Mouse (Mus musculus) T-helper 2 cell (primary cell): Measurements from ENCODE around the gene Amz2.
"Not testable (repeated sequence)": the region's sequence is repeated elsewhere in the genome, so short reads cannot be mapped to it uniquely, and the experiment has no call there.

Source experiments
- in situ Hi-C: fragments of 300-600 bp; cut with MboI, MseI; formaldehyde crosslinking; loops from one replicate; pipeline ENCODE4 v1.15.1; 2025; ENCODE audit warnings: high pct_unique_total_duplicates

The Amz2 gene

GRCm38 (mm10) chr11:109470170-109470569 is 44.4 kb downstream of the Amz2 start:
- in situ Hi-C loops, result no loop called here

DNA sequence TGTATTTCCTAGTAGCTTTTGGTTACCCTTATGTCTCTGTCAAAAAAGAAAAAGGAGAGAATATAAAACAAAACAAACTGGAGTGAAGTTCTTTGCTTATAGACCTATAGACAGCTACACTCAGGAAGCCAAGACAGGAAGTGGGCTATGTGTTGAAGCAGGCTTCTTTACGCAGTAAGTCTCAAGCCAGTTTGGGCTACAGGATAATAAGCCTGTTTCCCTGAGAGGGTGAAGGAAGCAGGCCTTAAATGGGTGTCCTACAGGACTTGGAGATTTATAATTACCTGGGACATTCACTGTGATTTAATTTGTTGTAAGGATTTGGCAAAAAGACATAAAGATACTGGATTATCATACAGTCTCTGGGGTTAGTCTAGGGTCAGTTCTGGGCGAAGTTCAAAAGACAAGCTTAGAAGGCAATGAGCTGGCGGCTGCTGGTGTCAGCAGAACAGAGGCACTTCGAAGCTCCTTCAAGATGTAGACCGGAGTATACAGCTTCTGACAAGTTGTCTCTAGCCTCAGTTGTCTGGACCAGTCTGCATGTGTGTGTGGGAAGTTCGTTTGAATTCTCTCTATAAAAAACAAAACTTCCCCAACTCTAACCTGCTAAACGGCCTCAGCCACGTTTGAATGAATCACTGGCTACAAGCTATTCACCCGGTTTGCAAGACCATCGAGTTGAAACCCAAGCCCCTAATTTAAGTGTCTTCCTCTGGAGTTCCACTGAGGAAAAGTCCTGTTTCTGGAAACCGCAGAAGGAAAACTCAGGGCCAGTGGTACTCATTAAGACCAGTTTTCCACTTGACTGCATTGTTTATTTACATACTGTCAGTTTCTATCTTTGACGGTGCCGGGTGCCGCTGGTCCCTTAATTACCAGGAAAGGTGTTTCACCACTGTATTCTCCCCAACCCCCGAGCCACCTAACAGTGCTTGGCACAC is 45.4 kb downstream of the Amz2 start:
- in situ Hi-C loops, result no loop called here

- in situ Hi-C loops, result no loop called here
Observed at GRCm38 (mm10) chr11:109472171-109472691, 46.5 kb downstream of the Amz2 start.

DNA sequence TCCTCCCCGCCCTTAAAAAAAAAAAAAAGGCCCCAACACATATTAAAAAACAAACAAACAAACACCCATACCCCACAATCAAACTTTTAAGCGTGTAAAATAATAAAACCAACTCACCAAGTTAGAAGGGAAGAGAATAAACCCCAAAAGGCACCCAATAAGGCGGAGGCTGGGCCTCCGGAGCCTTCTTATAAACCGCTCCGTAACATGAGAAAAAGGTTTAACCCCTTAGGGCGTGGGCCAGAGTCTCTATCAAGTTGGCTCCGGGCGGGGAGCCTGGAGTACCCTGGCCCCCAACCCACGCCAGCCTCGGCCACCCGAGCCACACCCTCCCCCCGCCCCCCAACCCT is 47.0 kb downstream of the Amz2 start:
- in situ Hi-C loops, result no loop called here

DNA sequence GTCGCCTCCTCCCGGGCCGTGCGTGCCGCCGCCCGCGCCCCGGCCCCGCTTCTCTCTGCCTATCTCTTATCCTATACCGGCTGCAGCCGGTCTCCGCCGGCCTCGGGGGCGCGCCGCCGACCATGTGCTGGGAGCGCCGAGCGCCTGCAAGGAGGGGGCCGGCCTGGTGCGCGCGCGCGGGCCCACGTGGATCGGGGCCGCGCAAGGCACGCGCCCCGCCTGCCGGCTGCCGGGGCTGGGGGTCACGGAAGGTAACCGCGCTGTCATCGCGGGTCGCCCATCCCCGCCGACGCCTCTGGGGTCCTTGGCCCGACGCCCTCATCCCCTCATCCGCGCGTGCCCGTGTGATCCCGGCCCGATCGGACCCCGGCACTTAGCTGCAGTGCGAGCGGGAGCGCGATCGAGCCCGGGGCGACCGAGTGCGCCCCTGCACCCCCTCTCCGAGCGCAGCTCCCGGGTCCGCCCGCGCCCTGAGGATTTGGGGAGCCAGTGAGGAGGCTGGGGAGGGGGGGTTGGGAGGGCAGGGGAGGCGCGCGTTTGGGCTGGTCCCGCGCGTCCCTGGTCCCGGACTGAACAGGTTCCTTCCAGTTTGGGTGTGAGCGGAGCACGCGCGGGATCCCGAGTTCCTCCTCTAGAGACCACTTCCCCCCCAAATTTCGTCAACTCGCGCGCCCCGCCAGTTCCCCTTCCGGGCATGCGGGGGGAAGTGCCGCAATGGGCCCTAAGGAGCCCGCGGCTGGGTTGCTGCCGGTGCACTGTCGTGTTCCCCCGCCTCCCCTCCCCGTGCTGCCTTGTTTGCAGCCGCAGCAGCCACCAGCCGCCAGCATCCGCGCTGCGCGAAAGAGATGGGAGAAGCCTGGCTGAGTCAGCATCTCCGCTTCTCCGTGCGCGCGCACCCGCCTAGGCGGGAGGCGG is 47.7 kb downstream of the Amz2 start, which contains the start of the genes Arsg and Slc16a6:
Gene Arsg (plus strand): TSS at position 204 of the 915 bp plus-strand sequence.
Gene Slc16a6 (minus strand): TSS at position 428 of the 915 bp plus-strand sequence.
- in situ Hi-C loops, result no loop called here

DNA sequence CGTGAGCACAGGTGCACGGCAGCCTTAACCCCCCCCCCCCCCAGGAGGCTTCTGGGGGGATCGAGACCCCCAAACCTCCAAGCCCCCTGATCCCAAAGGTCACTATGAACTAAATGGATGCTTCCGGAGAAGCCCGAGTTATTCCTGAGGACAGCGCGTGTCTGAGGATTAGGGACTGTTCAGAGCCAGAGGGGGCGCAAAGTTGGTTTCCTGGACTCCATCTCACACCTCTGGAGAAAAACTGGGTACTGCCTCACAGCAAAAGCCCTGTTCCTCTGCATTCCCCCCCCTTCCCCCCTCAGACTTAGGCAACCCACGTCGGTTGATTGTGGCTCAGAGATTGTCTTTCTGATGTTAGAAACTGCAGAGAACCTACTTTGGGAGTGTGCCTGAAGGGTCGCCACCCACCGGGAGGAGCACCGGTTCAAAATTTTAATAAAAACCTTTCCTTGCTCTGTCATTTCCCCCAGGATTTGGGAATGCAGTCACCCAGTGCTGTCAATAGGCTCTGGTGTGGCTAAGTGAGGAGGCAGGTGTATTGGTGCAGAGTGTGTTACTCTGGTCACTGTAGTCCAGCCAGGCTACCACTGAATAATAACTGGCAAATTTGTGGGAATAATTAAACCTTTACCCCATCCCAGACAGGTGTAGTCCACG is 48.5 kb downstream of the Amz2 start:
- in situ Hi-C loops, result no loop called here

- in situ Hi-C loops, result no loop called here
Observed at GRCm38 (mm10) chr11:109474836-109475235, 49.1 kb downstream of the Amz2 start.

DNA sequence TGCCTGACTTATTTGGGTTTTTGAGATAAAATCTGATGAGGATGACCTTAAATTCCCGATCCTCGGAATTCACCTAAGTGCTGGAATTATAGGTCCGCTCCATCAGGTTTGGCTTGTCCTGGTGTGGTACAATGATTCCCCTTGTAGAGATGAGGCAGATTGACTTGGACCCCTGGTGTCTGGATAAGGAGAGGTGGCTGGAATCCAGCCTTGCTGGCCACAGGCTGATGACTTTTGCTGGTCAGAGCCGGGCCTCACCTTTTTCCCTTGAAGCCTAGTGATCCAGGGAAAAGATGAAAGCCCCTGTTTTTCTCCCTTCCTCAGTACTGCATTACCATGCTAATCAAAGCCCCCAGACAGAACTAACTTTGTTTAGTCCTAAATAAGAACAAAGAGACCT is 50.0 kb downstream of the Amz2 start:
- in situ Hi-C loops, result no loop called here

- in situ Hi-C loops, result no loop called here
Observed at GRCm38 (mm10) chr11:109476241-109476640, 50.5 kb downstream of the Amz2 start.

- in situ Hi-C loops, result no loop called here
Observed at GRCm38 (mm10) chr11:109476653-109477052, 50.9 kb downstream of the Amz2 start.

DNA sequence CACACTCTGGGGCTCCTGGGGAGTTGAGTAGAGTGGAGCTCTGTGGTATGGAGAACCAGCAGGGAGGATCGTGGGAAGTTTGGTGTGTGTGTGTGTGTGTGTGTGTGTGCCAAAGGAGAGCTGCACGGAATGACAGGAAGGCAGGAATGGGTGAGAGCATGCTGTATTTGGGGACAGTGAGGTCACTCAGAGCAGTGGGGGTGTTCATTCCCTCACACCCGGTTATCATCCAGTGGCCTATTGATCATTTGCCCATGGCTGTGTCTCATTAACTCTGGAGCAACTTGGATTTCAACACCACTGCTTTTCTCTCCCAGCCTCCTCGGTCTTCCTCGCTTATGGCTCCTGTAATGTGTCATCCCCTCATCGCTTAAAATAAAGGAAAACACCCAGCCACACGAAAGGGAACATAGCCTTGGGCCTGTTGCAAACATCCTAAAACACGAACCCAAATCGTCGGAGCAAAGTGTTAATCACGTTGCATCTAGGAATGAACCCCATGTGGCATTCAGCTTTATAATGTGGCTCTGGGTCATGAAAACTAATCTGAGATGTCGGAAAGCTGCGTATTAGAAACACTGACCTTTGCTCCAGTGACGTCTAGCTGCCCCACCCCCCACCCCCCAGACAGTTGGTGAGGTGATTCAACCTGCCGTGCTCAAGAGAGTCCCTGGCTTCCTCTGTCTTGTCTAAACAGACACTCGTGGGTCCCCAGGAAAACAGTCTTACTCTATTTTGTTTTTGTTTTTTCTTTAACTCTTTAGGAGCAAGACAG is 52.0 kb downstream of the Amz2 start:
- in situ Hi-C loops, result no loop called here

DNA sequence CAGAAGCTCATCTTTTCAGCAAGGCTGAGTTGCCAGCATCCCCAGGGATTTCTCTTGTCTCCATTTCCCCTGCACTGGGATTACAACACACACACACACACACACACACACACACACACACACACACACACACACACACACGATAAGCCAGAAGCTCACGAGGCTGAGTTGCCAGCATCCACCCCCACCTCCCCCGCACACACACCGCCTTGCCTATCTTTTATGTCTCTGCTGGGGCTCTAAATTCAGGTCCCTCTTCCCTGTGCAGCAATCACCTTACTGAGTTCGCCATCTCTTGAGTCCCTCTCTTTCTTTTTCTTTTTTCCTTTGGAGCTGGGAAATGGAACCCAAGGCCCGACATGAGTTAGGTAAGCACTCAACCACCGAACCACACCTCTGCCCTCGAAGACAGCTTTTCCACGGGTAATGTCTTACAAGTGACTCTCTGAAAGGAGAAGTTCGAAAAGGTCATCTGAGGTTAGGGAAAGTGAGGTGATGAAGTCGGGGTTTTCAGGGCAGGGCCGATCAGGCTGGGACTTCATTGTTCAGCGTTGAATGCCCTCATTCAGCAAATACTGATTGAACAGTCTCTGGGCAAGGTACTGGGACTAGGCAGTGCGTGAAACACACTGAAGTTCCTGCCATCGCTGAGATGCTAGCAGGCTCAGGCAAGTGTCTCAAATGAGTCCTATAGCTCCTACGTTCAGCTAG is 54.0 kb downstream of the Amz2 start:
- in situ Hi-C loops, result no loop called here

DNA sequence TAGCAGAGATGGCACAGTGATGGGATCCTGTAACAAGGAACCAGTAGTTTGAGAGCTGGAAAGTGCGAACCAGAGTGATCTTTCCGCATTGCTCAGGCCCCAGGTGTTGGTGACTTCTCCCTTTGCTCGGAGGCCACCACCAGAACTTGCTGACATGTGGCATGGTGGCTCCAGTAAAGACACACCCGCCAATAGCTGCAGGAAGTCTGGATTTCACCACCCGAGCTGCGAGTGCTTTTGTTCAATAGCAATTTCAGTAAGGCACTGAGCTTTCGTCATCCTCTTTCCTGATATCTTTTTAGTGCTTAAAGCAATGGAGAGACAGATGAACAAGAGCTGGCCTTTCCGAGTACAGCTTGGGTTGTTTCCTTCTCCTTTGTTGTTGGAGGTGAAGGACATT is 54.7 kb downstream of the Amz2 start:
- in situ Hi-C loops, result no loop called here

DNA sequence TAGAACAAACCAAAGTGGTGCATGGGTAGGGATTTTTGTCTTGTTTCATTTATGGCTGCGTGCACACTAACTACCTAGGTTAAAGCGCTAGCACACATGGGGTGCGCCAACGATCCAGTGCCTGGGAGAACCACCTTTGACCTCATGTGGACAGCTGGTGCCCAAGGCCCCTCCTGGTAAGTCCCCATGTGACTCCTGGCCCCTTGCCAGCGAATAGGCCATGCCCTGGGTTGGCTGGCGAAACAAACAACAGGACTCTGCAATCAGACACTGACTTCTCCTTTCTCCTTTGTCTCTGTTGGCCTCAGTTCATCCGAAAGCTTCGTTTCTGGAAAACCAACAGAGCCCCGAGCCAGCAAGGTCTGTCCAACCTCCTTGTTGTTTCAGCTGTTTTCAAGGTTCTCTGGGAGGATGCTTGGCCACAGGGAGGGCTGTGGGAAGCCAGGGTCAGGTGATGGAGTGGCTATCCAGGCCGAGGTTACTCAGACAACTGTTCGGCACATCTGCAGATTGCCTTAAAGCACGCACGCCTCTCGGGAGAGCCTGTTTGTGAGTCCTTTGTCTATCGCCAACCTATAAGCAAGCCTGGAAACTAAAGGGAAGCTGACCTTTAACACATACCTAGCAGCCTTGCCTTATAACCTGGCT is 59.8 kb downstream of the Amz2 start:
- in situ Hi-C loops, result no loop called here

DNA sequence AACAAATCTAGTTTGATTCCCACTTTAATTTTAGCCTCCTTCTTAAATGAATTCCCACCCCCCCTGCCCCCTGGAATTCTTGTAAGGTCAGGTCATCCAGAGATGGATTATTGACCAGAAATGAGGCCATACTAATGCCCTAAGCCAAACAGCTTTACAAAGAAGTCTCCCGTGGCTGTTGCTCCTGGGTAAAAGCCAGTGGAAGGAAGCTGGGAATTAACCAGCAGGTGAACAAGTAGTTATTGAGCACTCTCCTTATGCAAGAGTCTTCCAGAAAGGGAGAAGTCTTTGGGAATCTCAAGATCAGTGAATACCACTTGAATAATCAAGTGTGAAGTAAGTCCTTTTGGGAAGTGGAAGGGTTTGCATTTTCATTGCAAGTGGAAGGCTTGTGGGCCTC is 61.4 kb downstream of the Amz2 start:
- in situ Hi-C loops, result no loop called here

DNA sequence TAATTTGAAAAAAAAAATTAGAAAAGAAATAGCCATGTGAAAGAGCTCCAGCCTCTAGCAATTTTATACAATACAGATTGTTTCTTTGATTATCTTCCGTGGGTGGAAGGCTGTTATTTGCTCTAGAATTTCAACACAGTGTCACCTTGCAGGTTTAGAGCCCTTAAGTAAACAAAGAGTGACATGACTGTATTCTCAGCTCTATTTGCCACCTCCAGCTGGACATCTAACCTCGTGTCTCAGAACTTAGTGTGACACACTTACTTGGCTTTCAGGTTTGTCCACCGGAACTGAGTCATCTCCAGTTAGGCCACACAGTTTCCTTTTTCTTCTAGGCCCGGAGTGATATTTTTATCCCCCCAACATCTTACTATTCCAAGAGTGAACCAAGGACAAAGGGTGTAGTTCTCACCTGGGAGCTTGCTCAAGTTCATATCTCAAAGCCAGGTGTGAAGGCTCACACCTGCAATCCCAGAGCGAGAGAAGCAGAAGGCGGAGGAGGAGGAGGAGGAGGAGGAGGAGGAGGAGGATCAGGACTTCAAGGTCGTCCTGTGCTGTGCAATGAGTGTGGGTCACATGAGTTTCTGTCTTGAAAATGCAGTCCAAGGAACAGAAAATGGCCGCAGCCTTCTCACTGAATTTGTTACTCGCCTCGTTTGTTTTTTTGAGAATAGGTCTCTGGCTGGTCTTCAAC is 62.4 kb downstream of the Amz2 start:
- in situ Hi-C loops, result no loop called here

GRCm38 (mm10) chr11:109489763-109490162 is 64.0 kb downstream of the Amz2 start:
- in situ Hi-C loops, result no loop called here

DNA sequence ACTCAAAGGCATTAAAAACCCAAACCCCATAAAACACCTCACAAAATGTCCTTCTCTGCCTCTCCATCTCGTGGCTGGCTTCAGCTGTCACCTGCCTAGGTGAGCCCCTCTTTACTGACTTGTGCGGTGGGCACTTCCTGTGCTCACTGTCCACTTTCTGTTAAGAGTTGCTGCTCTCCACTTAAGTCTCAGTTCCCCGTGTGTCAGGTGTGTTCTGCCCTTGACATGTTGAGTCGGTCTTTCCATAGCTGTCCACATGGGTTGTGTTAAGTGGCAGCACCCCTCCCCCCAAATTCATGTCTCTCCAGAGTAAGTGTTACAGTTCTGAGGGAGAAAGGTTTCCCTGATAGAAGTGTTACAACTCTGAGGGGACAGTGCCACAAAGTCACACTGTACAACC is 66.1 kb downstream of the Amz2 start:
- in situ Hi-C loops, result no loop called here

DNA sequence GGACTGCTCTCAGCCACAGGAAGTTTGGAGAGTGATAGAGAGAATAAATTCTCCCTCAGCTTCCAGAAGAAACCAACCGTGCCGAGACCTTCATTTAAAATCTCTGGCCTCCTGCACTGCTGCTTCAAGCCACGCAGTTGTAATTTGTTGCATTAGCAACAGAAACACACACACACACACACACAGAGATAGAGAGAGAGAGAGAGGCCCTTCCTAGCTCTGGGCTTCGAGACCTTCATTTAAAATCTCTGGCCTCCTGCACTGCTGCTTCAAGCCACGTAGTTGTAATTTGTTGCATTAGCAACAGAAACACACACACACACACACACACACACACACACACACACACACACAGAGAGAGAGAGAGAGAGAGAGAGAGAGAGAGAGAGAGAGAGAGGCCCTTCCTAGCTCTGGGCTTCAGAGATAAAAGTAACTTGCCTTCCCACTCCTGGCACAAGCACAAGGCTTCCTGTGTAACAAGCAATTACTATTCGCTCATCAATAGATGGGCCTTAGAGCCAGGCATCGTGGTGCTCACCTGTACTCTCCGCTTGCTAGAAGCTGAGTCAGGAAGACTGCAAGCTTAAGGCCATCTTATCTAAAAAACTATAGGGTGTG is 67.2 kb downstream of the Amz2 start:
- in situ Hi-C loops, result not testable (repeated sequence)
